Mouse (Mus musculus) megakaryocyte-erythroid progenitor cell, adult 5-6 weeks (primary cell): Measurements from ENCODE around the gene Cryzl2. TPM values are rescaled to one million over a fixed set of nuclear protein-coding genes. Genes with fewer than 3 reads are reported as not detected.

ENCODE experiments used
- ATAC-seq: replicated peaks from 2 replicates; pipeline ENCODE4 v1.8.0; 2016; ENCODE audit warnings: mild to moderate bottlenecking, inconsistent platforms; ENCODE audit not compliant: severe bottlenecking, poor library complexity, low FRiP score, low TSS enrichment
- total RNA-seq, 2 experiments: library from RNA; stranded (forward) in 1 of 2; stranded (reverse) in 1 of 2; fragments of 200-1000, 215-1000 nt in 1 of 2; fragments of >200 nt in 1 of 2; fragmentation: Nextera tagmentation in 1 of 2; gene quantifications; 2 replicates each; pipeline ENCODE4 v1.2.3; 2014 to 2017

The Cryzl2 gene
- total RNA-seq, 2 experiments from 2014 or later, result 24.1 to 31.5 TPM

- no peak for ATAC-seq
These were observed 58.7 kb downstream of the Cryzl2 start for GRCm38 (mm10) chr1:157516838-157517808.

GRCm38 (mm10) chr1:157518111-157518523 is 59.7 kb downstream of the Cryzl2 start:
- ATAC-seq, result peak; percentile 54

- ATAC-seq, result peak; percentile 72
These were observed 61.0 kb downstream of the Cryzl2 start for GRCm38 (mm10) chr1:157519396-157519795.

- no peak for ATAC-seq
These were observed 63.9 kb downstream of the Cryzl2 start for GRCm38 (mm10) chr1:157522322-157522721.

GRCm38 (mm10) chr1:157524775-157525174 is 66.4 kb downstream of the Cryzl2 start:
- ATAC-seq, result peak; percentile 36; the same call in 1 of the 2 replicates

- ATAC-seq, result no peak
These were observed 67.4 kb downstream of the Cryzl2 start for GRCm38 (mm10) chr1:157525692-157526354.

- ATAC-seq, result 0 out of 2 replicates have a peak, but pooled peaks have one; percentile 35
These were observed 68.2 kb downstream of the Cryzl2 start for GRCm38 (mm10) chr1:157526625-157527024.

- ATAC-seq, result no peak
These were observed 74.6 kb downstream of the Cryzl2 start for GRCm38 (mm10) chr1:157532826-157533460.

- no peak for ATAC-seq
These were observed 77.2 kb downstream of the Cryzl2 start for GRCm38 (mm10) chr1:157535571-157535970.

GRCm38 (mm10) chr1:157536471-157536870 is 78.1 kb downstream of the Cryzl2 start:
- peak; percentile 81 for ATAC-seq

GRCm38 (mm10) chr1:157537636-157538035 is 79.3 kb downstream of the Cryzl2 start:
- ATAC-seq, result peak; percentile 87

Other genes starting within 250 kb of the Cryzl2 start
- gene Rasal2, start 46.0 kb upstream of the Cryzl2 start, total RNA-seq (2014; fragmentation: Nextera tagmentation), result 3.2 and 6.6 TPM in 2 replicates
- gene Rasal2, start 46.0 kb upstream of the Cryzl2 start, total RNA-seq (2017), result 1.9 and 4.6 TPM in 2 replicates
- gene Sec16b, start 48.2 kb downstream of the Cryzl2 start, total RNA-seq (2014; fragmentation: Nextera tagmentation), result 0.45 TPM in 1 of 2 replicates, not detected in the other
- not detected in 2 replicates for gene Sec16b, start 48.2 kb downstream of the Cryzl2 start, total RNA-seq (2017)